Mouse (Mus musculus): ENCODE data around the gene Wwox.

- TF ChIP-seq CTCF (IDR thresholded peaks at IDR 0.05; ENCODE audit: low read depth, low read length), result no peak
- TF ChIP-seq POLR2A (IDR thresholded peaks at IDR 0.05; ENCODE audit: insufficient read depth, low read length), result no peak
- no peak for TF ChIP-seq EP300 (IDR thresholded peaks at IDR 0.05; ENCODE audit: insufficient read depth, low read depth, low read length)
Observed at GRCm38 (mm10) chr8:114902584-114902983, 463.1 kb downstream of the Wwox start.

Measured in ES-Bruce4 (cell line).